Mouse (Mus musculus) testis, adult 2 months (tissue): ENCODE results near the gene Ifnlr1.

Source experiments
- CTCF ChIP-seq: fragments of 200-500 bp; IDR thresholded peaks from 2 replicates; pipeline ENCODE4 v1.5.1; 2012; ENCODE audit warnings: low read depth, mild to moderate bottlenecking, inconsistent platforms, low read length, moderate library complexity; ENCODE audit not compliant: control insufficient read depth, insufficient read depth, insufficient replicate concordance
- POLR2A ChIP-seq: fragments of 200-500 bp; IDR thresholded peaks from 2 replicates; pipeline ENCODE4 v1.6.1; 2012; ENCODE audit warnings: low read depth, mild to moderate bottlenecking, inconsistent platforms, low read length, moderate library complexity; ENCODE audit not compliant: control insufficient read depth

DNA sequence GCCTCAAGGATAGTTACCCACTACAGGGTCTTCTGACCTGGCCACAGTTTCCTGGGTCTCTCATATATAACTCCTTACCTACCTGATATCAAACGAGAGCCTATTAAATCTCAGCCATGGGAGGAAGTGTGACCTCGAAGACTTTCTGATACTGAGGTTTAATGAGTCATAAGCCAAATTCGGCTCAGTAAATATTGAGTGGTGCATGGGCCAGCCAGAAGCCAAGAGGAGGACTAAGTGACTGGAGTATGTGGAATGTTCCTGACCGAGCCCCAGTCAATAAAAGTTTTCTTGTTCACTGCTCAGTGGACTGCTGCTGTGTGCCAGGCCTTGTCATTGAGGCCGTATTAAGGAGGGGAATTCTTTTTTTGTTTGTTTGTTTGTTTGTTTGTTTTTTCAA lies 9.6 kb upstream of the Ifnlr1 start:
- TF ChIP-seq POLR2A (no peak), CTCF (no peak)
